Mouse (Mus musculus): ENCODE measurements around the gene Sox18. TPM values are rescaled to one million over a fixed set of nuclear protein-coding genes. Genes with fewer than 3 reads are reported as not detected.

Gene Sox18
- polyA plus RNA-seq, 1 experiment from 2014 or later, result 30.5 TPM

- Histone ChIP-seq H3K9ac (ENCODE audit: low read length) (peak overlapping the region; percentile 38; the same call in 1 of the 2 replicates), H3K36me3 (ENCODE audit: control insufficient read depth, insufficient read depth, low read length) (no peaks in the 10 kb centered on the region), H3K4me3 (ENCODE audit: low read depth, low read length) (peak overlapping the region; percentile 47), H3K9me3 (ENCODE audit: control insufficient read depth, low read length) (no peaks in the 10 kb centered on the region), H3K4me1 (replicated peaks; ENCODE audit: control insufficient read depth, insufficient read depth, low read length) (peaks cover 1% of the 10 kb centered on the region; the same call in 1 of the 2 replicates), H3K4me2 (ENCODE audit: low read length) (peak overlapping the region; percentile 68), H3K27ac (ENCODE audit: low read depth) (no peak overlapping the region), H3K27me3 (replicated peaks; ENCODE audit: control insufficient read depth, insufficient read depth, low read length) (peaks cover 64% of the 10 kb centered on the region)
- peak; percentile 63 for DNase-seq (ENCODE audit: low spot score)
- 5% methylated on average over 56 of the region's 56 CpGs for WGBS
- no peak for ATAC-seq (replicated peaks; ENCODE audit: low FRiP score, low TSS enrichment, low read depth)
These were observed 1.0 kb downstream of the Sox18 start for GRCm38 (mm10) chr2:181670285-181670912.

- Histone ChIP-seq H3K9ac (ENCODE audit: low read length) (no peak overlapping the region), H3K4me1 (replicated peaks; ENCODE audit: control insufficient read depth, insufficient read depth, low read length) (no peaks in the 10 kb centered on the region), H3K4me2 (ENCODE audit: low read length) (no peak overlapping the region), H3K4me3 (ENCODE audit: low read depth, low read length) (no peak overlapping the region), H3K27ac (ENCODE audit: low read depth) (no peak overlapping the region), H3K27me3 (replicated peaks; ENCODE audit: control insufficient read depth, insufficient read depth, low read length) (peaks cover 7% of the 10 kb centered on the region), H3K9me3 (ENCODE audit: control insufficient read depth, low read length) (no peaks in the 10 kb centered on the region), H3K36me3 (ENCODE audit: control insufficient read depth, insufficient read depth, low read length) (no peaks in the 10 kb centered on the region)
- ATAC-seq (replicated peaks; ENCODE audit: low FRiP score, low TSS enrichment, low read depth), result no peak
- 17% methylated on average over 4 of the region's 4 CpGs for WGBS
- no peak for DNase-seq (ENCODE audit: low spot score)
These were observed 8.2 kb downstream of the Sox18 start for GRCm38 (mm10) chr2:181663298-181663630.

GRCm38 (mm10) chr2:181662620-181663297 lies 8.7 kb downstream of the Sox18 start:
- ATAC-seq (replicated peaks; ENCODE audit: low FRiP score, low TSS enrichment, low read depth), result no peak
- no peak overlapping the region for H3K4me2 ChIP-seq (ENCODE audit: low read length)
- no peaks in the 10 kb centered on the region for H3K4me1 ChIP-seq (replicated peaks; ENCODE audit: control insufficient read depth, insufficient read depth, low read length)
- H3K9me3 ChIP-seq (ENCODE audit: control insufficient read depth, low read length), result no peaks in the 10 kb centered on the region
- H3K27ac ChIP-seq (ENCODE audit: low read depth), result peak overlapping the region; percentile 27; the same call in 1 of the 2 replicates
- 87% methylated on average over 3 of the region's 3 CpGs for WGBS
- no peak overlapping the region for H3K9ac ChIP-seq (ENCODE audit: low read length)
- H3K36me3 ChIP-seq (ENCODE audit: control insufficient read depth, insufficient read depth, low read length), result no peaks in the 10 kb centered on the region
- DNase-seq (ENCODE audit: low spot score), result no peak
- H3K27me3 ChIP-seq (replicated peaks; ENCODE audit: control insufficient read depth, insufficient read depth, low read length), result peaks cover 2% of the 10 kb centered on the region; the same call in 1 of the 2 replicates
- no peak overlapping the region for H3K4me3 ChIP-seq (ENCODE audit: low read depth, low read length)

- H3K9ac ChIP-seq (ENCODE audit: low read length), result no peak overlapping the region
- WGBS, result 13% methylated on average over 9 of the region's 9 CpGs
- no peak overlapping the region for H3K4me3 ChIP-seq (ENCODE audit: low read depth, low read length)
- peaks cover 26% of the 10 kb centered on the region for H3K36me3 ChIP-seq (ENCODE audit: control insufficient read depth, insufficient read depth, low read length)
- ATAC-seq (replicated peaks; ENCODE audit: low FRiP score, low TSS enrichment, low read depth) (peak; percentile 73), DNase-seq (ENCODE audit: low spot score) (peak; percentile 82)
- H3K27me3 ChIP-seq (replicated peaks; ENCODE audit: control insufficient read depth, insufficient read depth, low read length), result no peaks in the 10 kb centered on the region
- no peaks in the 10 kb centered on the region for H3K9me3 ChIP-seq (ENCODE audit: control insufficient read depth, low read length)
- H3K4me1 ChIP-seq (replicated peaks; ENCODE audit: control insufficient read depth, insufficient read depth, low read length), result no peaks in the 10 kb centered on the region
- H3K4me2 ChIP-seq (ENCODE audit: low read length), result no peak overlapping the region
- no peak overlapping the region for H3K27ac ChIP-seq (ENCODE audit: low read depth)
These were observed 11.8 kb downstream of the Sox18 start for GRCm38 (mm10) chr2:181659609-181660055.

GRCm38 (mm10) chr2:181658930-181659555 lies 12.4 kb downstream of the Sox18 start:
- no peak overlapping the region for H3K9ac ChIP-seq (ENCODE audit: low read length)
- peaks cover 32% of the 10 kb centered on the region for H3K36me3 ChIP-seq (ENCODE audit: control insufficient read depth, insufficient read depth, low read length)
- H3K4me3 ChIP-seq (ENCODE audit: low read depth, low read length), result no peak overlapping the region
- no peak overlapping the region for H3K27ac ChIP-seq (ENCODE audit: low read depth)
- H3K4me1 ChIP-seq (replicated peaks; ENCODE audit: control insufficient read depth, insufficient read depth, low read length), result no peaks in the 10 kb centered on the region
- H3K9me3 ChIP-seq (ENCODE audit: control insufficient read depth, low read length), result no peaks in the 10 kb centered on the region
- 46% methylated on average over 17 of the region's 17 CpGs for whole genome bisulfite sequencing
- H3K27me3 ChIP-seq (replicated peaks; ENCODE audit: control insufficient read depth, insufficient read depth, low read length), result no peaks in the 10 kb centered on the region
- DNase-seq (ENCODE audit: low spot score) (peak; percentile 73), ATAC-seq (replicated peaks; ENCODE audit: low FRiP score, low TSS enrichment, low read depth) (peak; percentile 41)
- H3K4me2 ChIP-seq (ENCODE audit: low read length), result no peak overlapping the region

GRCm38 (mm10) chr2:181658528-181658927 lies 12.9 kb downstream of the Sox18 start:
- DNase-seq (ENCODE audit: low spot score), result no peak
- Histone ChIP-seq H3K27ac (ENCODE audit: low read depth) (no peak overlapping the region), H3K4me2 (ENCODE audit: low read length) (no peak overlapping the region), H3K4me3 (ENCODE audit: low read depth, low read length) (no peak overlapping the region), H3K9ac (ENCODE audit: low read length) (no peak overlapping the region), H3K27me3 (replicated peaks; ENCODE audit: control insufficient read depth, insufficient read depth, low read length) (no peaks in the 10 kb centered on the region), H3K36me3 (ENCODE audit: control insufficient read depth, insufficient read depth, low read length) (peaks cover 37% of the 10 kb centered on the region), H3K4me1 (replicated peaks; ENCODE audit: control insufficient read depth, insufficient read depth, low read length) (no peaks in the 10 kb centered on the region), H3K9me3 (ENCODE audit: control insufficient read depth, low read length) (no peaks in the 10 kb centered on the region)
- ATAC-seq (replicated peaks; ENCODE audit: low FRiP score, low TSS enrichment, low read depth), result no peak
- 83% methylated on average over 7 of the region's 7 CpGs for WGBS

- Histone ChIP-seq H3K4me1 (replicated peaks; ENCODE audit: control insufficient read depth, insufficient read depth, low read length) (no peaks in the 10 kb centered on the region), H3K9me3 (ENCODE audit: control insufficient read depth, low read length) (no peaks in the 10 kb centered on the region), H3K27me3 (replicated peaks; ENCODE audit: control insufficient read depth, insufficient read depth, low read length) (no peaks in the 10 kb centered on the region), H3K9ac (ENCODE audit: low read length) (no peak overlapping the region), H3K27ac (ENCODE audit: low read depth) (no peak overlapping the region), H3K4me3 (ENCODE audit: low read depth, low read length) (no peak overlapping the region), H3K36me3 (ENCODE audit: control insufficient read depth, insufficient read depth, low read length) (peaks cover 48% of the 10 kb centered on the region), H3K4me2 (ENCODE audit: low read length) (no peak overlapping the region)
- DNase-seq (ENCODE audit: low spot score) (no peak), ATAC-seq (replicated peaks; ENCODE audit: low FRiP score, low TSS enrichment, low read depth) (no peak)
- WGBS, result 70% methylated on average over 2 of the region's 2 CpGs
These were observed 14.0 kb downstream of the Sox18 start for GRCm38 (mm10) chr2:181657441-181657840.

GRCm38 (mm10) chr2:181656734-181657133 lies 14.7 kb downstream of the Sox18 start, which contains the start of gene Gm29797:
Gene Gm29797, plus strand, starts transcription at chr2:181657034.
- Histone ChIP-seq H3K27me3 (replicated peaks; ENCODE audit: control insufficient read depth, insufficient read depth, low read length) (no peaks in the 10 kb centered on the region), H3K4me3 (ENCODE audit: low read depth, low read length) (no peak within 1 kb of the TSS), H3K36me3 (ENCODE audit: control insufficient read depth, insufficient read depth, low read length) (peaks cover 55% of the 10 kb centered on the region), H3K4me2 (ENCODE audit: low read length) (no peak within 1 kb of the TSS), H3K9ac (ENCODE audit: low read length) (no peak within 1 kb of the TSS), H3K4me1 (replicated peaks; ENCODE audit: control insufficient read depth, insufficient read depth, low read length) (no peaks in the 10 kb centered on the region), H3K9me3 (ENCODE audit: control insufficient read depth, low read length) (no peaks in the 10 kb centered on the region), H3K27ac (ENCODE audit: low read depth) (no peak within 1 kb of the TSS)
- DNase-seq (ENCODE audit: low spot score), result no peak
- 61% methylated on average over 3 of the region's 3 CpGs for whole genome bisulfite sequencing
- no peak for ATAC-seq (replicated peaks; ENCODE audit: low FRiP score, low TSS enrichment, low read depth)

Data from intestine, embryonic 14.5 days (tissue).